Mouse (Mus musculus) liver, embryonic 14.5 days (tissue): ENCODE data around the gene Pde9a.

Source experiments
- CTCF ChIP-seq: IDR thresholded peaks from 2 replicates; pipeline ENCODE4 v1.5.1; 2016; ENCODE audit warnings: antibody characterized with exemption, low read depth, control low read depth
- EP300 ChIP-seq: IDR thresholded peaks from 2 replicates; pipeline ENCODE4 v1.6.1; 2016; ENCODE audit warnings: antibody characterized with exemption, low read depth

- no peak for TF ChIP-seq CTCF
- no peak for TF ChIP-seq EP300
These were observed 50.2 kb downstream of the Pde9a start for GRCm38 (mm10) chr17:31435934-31436813.
